Mouse (Mus musculus) MEL (cell line): ENCODE results near the gene Spire2.

ENCODE experiments used
- CTCF ChIP-seq, 3 experiments: IDR thresholded peaks in 2 of 3; conservative IDR thresholded peaks in 1 of 3; 2 replicates each; pipeline ENCODE4 v1.5.1; 2011 to 2012; ENCODE audit warnings: low read length in 3 of 3, low read depth in 2 of 3, mild to moderate bottlenecking in 2 of 3, improper control_type of control experiment in 1 of 3, inconsistent platforms in 1 of 3, mixed read lengths in 1 of 3, moderate library complexity in 1 of 3; ENCODE audit not compliant: control insufficient read depth in 1 of 3, insufficient read depth in 1 of 3, poor library complexity in 1 of 3, severe bottlenecking in 1 of 3
- E2F4 ChIP-seq: IDR thresholded peaks from 2 replicates; pipeline ENCODE4 v1.6.1; 2011; ENCODE audit warnings: low read depth, low read length, improper control_type of control experiment, borderline replicate concordance
- EP300 ChIP-seq, 2 experiments: IDR thresholded peaks; 2 replicates each; pipeline ENCODE4 v1.6.1; 2011; ENCODE audit warnings: improper control_type of control experiment in 2 of 2, low read length in 2 of 2, low read depth in 1 of 2, mild to moderate bottlenecking in 1 of 2
- HCFC1 ChIP-seq: IDR thresholded peaks from 2 replicates; pipeline ENCODE4 v1.6.1; 2012; ENCODE audit warnings: low read depth, mild to moderate bottlenecking, inconsistent platforms, low read length, improper control_type of control experiment, moderate library complexity
- MXI1 ChIP-seq: IDR thresholded peaks from 2 replicates; pipeline ENCODE4 v1.6.1; 2011; ENCODE audit warnings: mild to moderate bottlenecking, low read depth, low read length, improper control_type of control experiment
- NRF1 ChIP-seq: IDR thresholded peaks from 2 replicates; pipeline ENCODE4 v1.6.1; 2014; ENCODE audit warnings: low read depth, mild to moderate bottlenecking, inconsistent platforms, low read length, improper control_type of control experiment, moderate library complexity; ENCODE audit not compliant: poor library complexity, insufficient read depth, severe bottlenecking
- POLR2A ChIP-seq, 2 experiments: IDR thresholded peaks; 2 replicates each; pipeline ENCODE4 v1.6.1; 2011 to 2012; ENCODE audit warnings: low read length in 2 of 2, mild to moderate bottlenecking in 2 of 2, control low read depth in 1 of 2, improper control_type of control experiment in 1 of 2, low read depth in 1 of 2, moderate library complexity in 1 of 2; ENCODE audit not compliant: control insufficient read depth in 1 of 2, insufficient read depth in 1 of 2, poor library complexity in 1 of 2
- RAD21 ChIP-seq: IDR thresholded peaks from 2 replicates; pipeline ENCODE4 v1.6.1; 2011; ENCODE audit warnings: mild to moderate bottlenecking, low read depth, low read length, improper control_type of control experiment
- SMC3 ChIP-seq: IDR thresholded peaks from 2 replicates; pipeline ENCODE4 v1.6.1; 2011; ENCODE audit warnings: low read depth, low read length, improper control_type of control experiment
- TBP ChIP-seq: IDR thresholded peaks from 2 replicates; pipeline ENCODE4 v1.8.0; 2011; ENCODE audit warnings: low read depth, low read length, improper control_type of control experiment
- TCF12 ChIP-seq: IDR thresholded peaks from 2 replicates; pipeline ENCODE4 v1.6.1; 2014; ENCODE audit warnings: low read depth, mild to moderate bottlenecking, inconsistent platforms, low read length, improper control_type of control experiment, moderate library complexity
- ZC3H11A ChIP-seq: IDR thresholded peaks from 2 replicates; pipeline ENCODE4 v1.6.1; 2012; ENCODE audit warnings: low read depth, mild to moderate bottlenecking, inconsistent platforms, low read length, improper control_type of control experiment

DNA sequence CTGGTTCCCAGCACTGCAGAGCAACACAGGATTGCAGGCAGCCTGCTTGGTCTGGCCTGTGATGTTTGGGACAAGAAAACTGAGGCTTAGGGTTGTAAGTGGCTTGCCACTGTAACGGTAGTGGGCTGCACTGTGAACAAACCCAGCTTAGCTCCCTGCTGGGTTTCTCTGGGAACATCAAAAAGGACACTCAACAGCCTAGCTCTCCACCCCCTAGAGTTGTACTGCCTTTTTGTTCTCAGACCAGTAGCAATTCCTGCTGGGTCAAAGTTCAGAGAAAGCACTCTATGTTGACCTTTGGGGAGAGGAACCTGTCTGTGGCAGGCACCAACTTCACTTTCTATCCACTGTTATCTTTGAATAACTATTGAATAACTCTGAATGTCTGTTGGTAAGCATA, 2.0 kb downstream of the Spire2 start:
- TF ChIP-seq E2F4 = no peak
- no peak for TF ChIP-seq MXI1
- TF ChIP-seq POLR2A (IDR thresholded peaks at IDR 0.05; ENCODE audit: control insufficient read depth in 1 of 2, insufficient read depth in 1 of 2, low read depth in 1 of 2, low read length in 2 of 2, poor library complexity in 1 of 2) = no peak
- no peak for TF ChIP-seq TCF12
- no peak for TF ChIP-seq SMC3
- TF ChIP-seq TBP = no peak
- TF ChIP-seq EP300 (IDR thresholded peaks at IDR 0.05; ENCODE audit: low read depth in 1 of 2, low read length in 2 of 2) = no peak
- no peak for TF ChIP-seq HCFC1
- TF ChIP-seq RAD21 = no peak
- no peak for TF ChIP-seq ZC3H11A
- TF ChIP-seq NRF1 = no peak
- no peak for TF ChIP-seq CTCF (IDR thresholded peaks at IDR 0.05 in 2 of 3, conservative IDR thresholded peaks at IDR 0.05 in 1 of 3; ENCODE audit: control insufficient read depth in 1 of 3, insufficient read depth in 1 of 3, low read depth in 2 of 3, low read length in 3 of 3, poor library complexity in 1 of 3, severe bottlenecking in 1 of 3)
